Mouse (Mus musculus) c-Kit-positive CD71-positive TER-119-positive erythroid progenitor cells, embryonic 14.5 days (primary cell): ENCODE data around the gene Itga1.

Experiments
- DNase-seq: peaks from one replicate; pipeline ENCODE4 v3.0.0-alpha.2; 2013; ENCODE audit warnings: low spot score

Gene Itga1

DNA sequence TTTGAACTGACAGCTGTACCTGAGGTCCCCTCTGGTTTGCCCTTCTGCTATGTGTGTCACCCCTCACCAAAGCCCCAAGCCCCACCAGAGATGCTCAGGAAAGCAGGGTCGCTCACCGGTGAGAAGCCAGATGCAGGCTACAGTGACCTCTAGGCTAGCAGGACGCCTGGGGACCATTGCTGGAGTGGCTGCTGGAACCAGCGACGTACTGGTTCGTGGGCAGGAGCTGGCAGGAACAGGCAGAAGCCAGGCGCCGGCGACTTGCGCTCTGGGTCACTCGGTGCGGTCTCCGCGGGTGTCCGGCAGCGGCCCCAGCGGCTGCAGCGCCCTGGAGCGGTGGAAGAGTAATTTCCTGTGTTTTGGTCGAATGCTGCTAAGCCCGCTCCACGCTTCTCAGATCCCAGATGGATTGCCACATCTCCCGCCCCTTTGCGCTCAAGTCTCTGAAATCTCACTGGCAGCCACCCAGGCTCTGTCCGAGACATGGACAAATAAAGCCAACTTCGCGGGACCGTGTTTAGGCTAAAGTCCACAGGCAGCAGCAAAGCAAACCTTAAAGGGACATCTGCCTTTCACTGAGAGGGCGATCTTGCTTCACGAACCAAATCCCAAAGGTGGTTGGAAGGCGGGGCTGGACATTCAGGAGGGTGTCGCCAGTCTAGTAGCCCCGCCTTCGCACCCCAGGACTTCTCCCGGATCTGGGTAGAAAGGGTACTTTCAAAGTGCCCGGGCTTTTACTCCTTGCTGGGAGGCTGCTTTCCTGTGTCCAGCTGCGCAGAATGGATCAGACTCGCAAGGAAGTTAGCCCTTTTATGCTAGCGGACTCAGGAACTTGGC, at the start of gene Itga1, which contains the start of gene Gm49395:
Gene Itga1, minus strand, starts transcription at position 610 of the 837 bp plus-strand sequence.
Gene Gm49395, minus strand, starts transcription at position 567 of the 837 bp plus-strand sequence.
- no peak for DNase-seq

DNA sequence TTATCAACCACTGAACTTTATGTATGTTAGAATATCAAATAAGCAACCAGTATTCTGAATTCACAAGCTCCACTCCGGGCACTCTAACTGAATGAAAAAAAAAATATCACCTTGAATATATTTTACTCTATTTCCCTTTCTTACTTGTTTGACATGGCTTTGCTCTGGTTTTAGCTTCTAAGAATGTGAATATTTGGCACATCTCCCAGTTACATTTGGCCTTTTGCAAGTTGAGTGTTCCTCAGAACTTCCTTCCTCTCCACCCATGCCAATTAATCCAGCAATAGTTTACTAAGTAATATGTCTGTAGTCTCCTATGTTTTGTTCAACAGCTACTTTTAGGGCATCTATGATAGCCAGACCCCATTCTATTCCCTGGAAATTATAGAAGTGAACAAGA, 48.8 kb upstream of the Itga1 start:
- no peak for DNase-seq

DNA sequence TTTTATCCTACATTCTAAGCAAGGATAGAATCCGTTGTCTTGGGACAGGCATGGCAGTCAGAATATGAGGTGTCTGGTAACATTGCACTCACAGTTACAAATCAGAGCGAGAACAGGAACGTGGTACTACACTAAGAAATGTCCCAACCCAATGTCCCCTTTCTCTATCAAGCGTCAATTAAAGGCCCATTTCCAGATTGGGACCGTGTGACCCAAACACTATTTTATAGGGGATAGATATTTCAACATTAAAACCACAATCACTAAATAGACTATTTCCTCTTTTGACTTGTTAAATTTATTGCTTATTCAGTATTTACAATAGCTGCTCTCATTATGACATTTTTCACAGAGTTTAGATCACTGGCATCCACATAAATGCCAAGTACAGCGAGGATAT, 48.1 kb upstream of the Itga1 start:
- no peak for DNase-seq

DNA sequence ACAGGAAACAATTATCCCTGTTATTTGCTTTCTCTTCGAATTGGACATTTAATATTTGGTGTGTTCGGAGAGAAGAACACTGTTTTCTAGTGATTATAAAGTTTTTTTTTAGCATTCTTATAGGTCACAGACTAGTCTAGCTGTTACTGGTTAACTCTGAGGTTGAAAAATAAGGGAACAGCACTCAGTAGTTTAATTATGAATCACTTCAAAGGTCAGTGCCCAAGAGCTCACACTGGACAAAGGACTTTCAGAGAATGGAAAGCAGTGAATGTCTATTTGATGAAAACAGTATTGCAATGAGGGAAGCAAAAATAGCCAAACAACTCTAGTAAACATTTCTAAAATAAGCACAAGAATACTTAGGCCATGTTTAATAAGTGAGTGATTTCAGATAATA, 41.8 kb upstream of the Itga1 start:
- DNase-seq, result no peak

DNA sequence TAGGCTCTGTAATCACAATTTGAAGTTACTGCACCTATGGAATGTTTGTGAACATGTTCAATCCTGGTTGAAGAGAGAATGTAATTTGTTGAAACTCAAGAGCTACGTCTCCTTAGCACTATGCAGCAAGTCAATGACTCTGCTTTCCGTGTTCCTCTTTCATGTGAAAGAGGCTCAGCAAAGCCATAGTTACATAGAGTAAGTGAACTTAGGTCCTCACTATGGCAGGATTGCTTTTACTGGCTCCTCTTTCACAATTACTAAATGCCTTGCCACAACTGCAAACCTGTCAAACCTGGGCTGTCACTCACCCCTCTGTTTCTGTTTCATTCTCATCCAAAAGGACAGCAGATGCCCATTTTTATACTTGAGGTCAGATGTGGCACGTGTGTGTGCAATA, 40.3 kb upstream of the Itga1 start:
- no peak for DNase-seq

DNA sequence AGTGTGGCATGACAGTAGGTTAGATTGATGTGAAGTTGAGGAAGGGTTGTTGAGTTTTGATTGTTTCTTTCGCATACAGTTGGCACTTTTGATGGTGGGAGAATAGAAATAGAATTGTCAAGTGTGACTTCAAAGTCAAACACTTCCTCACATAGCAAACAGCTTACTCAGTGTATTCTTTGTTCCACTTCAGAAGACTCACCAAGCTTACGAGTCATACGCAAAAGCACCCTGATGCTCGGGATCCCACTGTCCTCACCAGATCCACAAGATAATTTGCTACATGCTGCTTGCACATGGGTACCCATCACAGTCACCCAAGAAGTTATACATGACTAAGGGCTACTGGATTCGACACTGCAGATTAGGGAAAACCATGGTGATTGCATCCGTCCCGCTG, 36.7 kb upstream of the Itga1 start:
- DNase-seq, result no peak

DNA sequence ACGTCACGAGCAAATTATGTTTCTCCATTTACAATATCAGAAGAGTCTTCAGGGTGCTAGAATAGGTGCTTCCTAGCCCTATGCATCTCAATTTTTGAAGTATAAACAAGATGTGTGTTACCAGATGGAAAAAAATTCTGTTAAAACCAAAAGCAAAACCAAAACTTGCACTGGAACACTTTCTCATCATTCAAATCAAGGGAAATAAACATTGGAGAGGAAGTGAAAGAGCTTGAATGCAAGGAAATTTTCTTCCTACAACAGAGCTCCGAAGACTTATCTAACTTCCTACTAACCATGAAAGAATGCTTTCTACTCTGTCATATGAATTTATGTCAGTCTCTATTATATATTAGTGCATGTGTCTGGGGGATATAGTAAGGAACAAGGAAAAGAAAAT, 35.0 kb upstream of the Itga1 start:
- no peak for DNase-seq

DNA sequence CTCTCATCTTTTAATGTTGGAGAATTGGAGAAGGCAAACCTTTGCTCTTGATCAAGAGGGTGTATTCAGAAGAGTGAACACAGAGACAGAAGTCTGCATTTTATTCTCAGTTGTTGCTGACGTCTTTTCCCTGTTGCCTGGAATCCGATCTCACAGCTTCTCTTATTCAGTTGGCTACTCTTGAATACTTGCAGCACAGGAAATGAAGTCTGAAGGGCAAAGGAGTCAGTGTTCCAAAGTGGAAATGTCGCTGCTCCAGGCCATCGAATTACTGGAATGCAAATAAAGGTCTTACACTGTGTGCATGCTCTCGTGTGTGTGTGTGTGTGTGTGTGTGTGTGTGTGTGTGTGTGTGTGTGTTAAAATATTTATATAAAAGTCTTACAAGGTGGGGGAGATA, 30.7 kb upstream of the Itga1 start:
- DNase-seq, result no peak

DNA sequence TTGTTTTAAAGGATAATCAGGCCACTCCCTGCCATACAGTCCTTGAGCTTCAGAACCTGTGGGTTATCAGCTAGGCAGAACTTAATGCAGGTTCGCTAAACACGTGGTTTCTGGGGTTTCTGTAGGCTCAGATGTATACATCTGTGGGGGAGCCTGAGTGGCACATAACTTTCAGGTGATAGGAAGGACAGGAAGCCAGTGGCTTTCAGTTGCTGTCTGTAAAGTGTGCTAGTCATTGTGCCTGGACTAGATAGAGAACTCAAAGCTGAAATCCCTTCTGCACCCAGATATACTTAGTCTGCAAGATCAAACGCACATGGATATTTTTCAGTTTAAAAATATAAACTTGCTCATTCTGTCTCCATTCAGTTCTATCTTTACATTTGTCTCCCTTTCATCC, 29.6 kb upstream of the Itga1 start:
- no peak for DNase-seq

DNA sequence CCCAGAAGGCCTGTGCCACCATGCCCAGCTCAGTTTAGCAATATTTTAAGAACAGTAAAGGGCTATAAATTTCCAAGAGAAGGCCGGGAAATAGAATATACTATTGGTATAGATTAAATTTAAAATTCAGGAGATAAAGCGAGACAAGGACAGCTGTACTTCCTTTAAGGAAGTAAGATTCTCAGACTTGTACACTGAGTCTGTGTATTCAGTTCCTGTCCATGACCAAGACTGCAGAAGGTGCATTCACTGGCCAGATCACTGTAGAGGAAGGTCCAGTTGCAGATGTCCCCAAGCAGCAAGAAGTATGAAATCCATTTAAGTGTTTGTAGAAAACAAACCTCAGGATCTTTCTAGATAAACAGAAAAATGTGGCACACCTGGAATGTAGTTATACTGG, 28.3 kb upstream of the Itga1 start:
- DNase-seq, result no peak

DNA sequence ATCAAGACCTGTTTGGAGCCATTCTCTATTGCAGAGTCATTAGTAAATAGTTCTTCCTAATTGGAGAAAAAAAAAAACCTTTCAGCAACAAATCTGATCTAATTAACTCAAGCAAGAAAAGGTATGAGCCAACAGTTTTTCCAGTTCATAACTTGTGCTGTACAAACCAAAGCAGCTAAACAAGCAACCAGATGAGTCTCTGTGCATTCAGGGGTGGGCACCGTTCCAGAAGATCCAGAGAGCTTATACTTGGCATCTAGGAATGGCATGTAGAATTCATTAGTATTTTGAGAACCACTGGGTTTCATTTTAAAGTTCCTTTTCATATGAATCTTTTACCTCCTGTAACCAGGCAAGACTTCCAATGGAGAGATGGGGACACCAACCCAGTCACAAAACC, 26.1 kb upstream of the Itga1 start:
- DNase-seq, result no peak

DNA sequence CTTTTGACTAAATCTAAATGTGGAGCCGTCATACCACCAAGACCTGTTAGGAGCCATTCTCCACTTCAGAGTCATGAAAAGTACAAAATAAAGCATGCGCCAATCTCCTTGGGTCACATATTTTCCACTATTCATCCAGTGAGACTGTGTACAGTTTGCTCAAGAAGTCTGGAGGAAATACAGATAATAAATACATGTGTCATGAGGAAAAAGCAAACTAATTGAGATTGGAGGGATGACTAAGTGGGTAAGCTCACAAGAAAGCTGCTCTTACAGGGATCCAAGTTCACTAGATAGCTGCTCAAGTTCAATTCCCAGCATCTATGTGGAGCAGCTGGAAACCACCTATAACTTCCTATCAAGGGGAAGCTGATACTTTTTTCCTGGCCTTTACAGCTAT, 24.8 kb upstream of the Itga1 start:
- no peak for DNase-seq

DNA sequence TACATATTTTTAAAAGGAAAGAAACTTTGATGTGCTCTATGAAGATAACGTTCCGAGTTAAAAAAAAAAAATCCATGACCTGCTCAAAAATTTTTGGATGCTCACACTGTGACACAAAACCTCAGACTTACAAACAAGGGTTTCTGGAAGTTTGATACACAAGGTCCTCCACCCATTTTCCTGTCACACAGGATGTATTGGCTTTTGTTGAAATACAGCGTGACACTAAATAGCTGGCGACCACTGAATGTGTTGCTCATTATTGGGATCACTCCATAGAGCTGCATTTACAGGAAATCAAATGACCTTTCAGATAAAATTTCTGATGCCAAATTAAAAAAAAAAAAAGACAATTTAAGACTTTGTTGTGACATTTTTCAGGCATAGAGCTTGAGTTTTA, 23.4 kb upstream of the Itga1 start:
- DNase-seq, result no peak

DNA sequence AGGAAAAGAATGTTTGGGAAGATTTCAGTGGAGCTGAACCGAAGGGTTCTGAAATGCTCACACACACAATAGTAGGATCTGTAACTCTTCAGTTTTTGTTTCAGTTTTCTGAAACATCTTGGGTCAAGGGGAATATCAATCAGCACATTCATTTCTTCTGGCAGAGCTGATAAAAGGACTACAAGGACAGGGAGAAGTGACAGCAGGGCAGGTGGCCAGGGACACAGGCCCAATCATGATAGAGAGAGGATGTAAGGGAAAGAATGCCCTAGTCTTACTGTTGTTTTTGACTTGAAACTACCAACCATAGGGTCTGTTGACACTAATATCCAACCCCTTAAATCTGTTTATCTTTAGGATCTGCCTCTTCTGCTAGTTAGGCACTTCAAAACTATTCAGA, 22.8 kb upstream of the Itga1 start:
- DNase-seq, result no peak

DNA sequence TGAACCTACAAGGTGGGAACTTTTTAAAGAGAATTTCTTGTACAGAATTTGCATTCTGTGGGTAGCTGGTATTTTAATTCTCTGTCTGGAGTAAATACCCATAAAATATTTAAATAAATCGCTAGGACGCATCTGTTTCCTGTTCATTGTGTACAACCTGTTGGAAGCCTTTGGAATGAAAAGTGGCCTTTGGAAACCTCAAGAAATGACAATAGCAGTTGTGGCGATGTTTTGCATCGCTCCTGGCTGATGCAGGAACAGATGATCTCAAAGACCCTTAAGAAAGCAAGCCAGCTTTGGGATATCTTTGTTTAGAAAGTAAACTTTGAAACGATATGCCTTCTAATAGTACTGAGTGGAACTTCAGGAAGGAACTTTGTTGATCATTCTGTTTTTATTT, 17.0 kb upstream of the Itga1 start:
- no peak for DNase-seq

DNA sequence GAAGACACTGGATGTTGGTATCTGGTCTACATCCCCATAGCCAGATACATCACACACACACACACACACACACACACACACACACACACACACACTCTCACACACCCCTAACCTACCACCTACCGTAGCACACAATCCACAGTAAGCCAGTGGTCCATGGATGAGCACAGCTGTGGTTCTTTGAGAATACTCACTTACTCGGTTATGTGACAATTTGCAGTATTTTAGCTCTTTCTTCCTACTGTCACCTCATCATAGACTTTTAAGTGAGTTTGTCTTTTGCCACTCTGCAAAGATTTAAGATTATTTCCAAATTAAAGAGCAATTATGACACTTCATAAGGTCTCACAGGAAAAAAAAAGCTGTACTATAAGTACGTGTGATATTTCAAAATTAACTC, 16.4 kb upstream of the Itga1 start:
- DNase-seq, result no peak

DNA sequence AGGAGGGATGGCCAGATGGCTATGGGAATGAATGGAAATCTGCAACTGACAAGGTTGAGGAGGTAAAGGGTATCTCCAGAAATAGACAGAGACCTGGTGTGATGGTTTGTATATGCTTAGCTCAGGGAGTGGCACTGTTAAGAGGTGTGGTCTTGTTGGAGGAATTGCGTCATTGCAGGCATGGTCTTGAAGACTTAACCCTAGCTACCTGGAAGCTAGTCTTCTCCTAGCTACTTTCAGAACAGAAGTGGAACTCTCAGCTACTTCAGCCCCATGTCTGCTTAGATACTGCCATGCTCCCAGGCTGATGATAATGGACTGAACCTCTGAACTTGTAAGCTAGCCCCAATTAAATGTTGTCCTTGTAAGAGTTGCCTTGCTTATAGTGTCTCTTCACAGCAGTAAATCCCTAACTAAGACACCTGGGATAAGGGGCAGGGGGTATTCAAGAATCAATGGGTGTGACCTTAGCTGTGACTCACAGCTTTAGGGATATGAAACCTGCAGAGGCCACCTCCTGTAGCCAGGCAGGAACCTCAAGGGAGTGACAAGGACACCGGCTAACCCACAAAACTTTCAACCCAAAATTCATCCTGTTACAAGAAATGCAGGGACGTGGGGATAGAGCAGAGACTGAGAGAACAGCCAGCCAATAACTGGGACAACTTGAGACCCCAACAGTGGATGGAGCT, 15.3 kb upstream of the Itga1 start:
- no peak for DNase-seq

DNA sequence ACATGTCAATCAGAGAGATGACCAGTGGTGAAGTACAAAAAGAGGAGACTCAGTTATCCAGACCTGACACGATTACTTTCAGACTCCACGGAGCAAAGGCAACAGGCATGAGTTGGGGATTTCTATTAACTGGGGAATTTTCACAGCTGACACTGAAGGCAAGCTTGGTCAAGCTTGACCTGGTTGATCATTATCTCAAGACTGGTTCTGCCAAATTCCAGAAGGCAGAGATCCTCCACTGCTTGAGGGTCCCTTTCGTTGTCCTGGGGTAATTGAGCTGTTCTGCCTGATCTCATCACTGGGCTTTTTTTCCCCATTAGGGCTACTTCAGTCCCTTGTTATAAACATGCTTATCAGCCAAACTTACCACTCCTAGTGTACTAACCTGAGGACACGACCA, 7.9 kb upstream of the Itga1 start:
- DNase-seq, result no peak

DNA sequence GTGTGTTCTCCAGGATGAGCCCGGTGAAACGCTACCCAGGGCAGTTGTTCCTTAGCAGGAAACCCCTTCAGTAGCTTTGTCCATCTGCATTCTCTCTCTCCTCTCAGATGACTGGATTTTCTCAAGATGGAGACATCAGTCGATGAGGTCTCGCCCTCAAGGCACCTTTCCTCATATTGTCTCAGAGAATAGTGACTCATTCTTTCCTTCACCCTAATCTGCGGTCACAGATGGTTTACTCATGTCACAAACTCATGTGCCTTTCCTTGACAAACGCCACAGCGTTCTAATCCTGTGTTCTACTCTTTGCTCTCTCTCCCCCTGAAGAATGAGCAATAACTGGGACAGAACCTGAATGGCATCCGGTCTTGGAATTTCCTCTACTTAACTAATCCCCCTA, 5.7 kb upstream of the Itga1 start:
- DNase-seq, result no peak

DNA sequence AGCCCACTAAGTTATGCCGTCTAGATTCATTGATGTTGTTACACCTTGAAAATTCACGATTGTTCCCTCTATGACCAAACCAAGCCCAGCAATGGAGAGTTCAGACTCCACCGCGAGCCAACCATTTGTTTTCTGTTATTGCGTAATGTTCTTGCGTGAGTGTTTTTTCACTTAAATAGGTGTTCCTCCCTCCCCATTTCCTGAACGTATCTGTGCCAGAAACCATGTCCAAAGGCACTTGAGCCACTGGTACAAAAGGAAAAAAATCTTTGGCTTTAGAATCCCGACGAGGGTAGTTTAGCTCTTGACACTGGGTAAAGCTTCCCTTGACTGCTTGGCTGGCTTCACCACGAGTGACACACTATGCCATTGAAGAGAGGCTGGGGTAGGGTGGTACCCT, 4.4 kb upstream of the Itga1 start:
- DNase-seq, result no peak

DNA sequence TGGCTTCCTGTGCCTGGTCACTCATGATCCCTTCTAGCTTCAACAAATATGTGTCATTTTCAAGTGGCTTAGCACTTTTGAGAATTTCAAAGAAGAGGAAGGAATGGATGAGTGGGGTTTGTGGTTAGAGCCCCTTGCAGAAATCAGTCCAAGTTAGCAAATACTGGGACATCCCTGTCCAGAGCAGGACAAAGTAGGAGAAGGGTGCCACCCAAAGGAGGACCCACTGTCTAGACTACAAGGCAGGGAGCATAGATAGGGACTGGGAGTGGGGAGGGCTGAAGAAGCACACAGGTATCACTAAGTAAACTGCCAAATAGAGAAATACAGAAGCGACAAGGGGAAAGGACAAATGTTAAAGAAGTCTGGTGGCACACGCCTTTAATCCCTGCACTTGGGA, 990 bp upstream of the Itga1 start:
- DNase-seq, result no peak

DNA sequence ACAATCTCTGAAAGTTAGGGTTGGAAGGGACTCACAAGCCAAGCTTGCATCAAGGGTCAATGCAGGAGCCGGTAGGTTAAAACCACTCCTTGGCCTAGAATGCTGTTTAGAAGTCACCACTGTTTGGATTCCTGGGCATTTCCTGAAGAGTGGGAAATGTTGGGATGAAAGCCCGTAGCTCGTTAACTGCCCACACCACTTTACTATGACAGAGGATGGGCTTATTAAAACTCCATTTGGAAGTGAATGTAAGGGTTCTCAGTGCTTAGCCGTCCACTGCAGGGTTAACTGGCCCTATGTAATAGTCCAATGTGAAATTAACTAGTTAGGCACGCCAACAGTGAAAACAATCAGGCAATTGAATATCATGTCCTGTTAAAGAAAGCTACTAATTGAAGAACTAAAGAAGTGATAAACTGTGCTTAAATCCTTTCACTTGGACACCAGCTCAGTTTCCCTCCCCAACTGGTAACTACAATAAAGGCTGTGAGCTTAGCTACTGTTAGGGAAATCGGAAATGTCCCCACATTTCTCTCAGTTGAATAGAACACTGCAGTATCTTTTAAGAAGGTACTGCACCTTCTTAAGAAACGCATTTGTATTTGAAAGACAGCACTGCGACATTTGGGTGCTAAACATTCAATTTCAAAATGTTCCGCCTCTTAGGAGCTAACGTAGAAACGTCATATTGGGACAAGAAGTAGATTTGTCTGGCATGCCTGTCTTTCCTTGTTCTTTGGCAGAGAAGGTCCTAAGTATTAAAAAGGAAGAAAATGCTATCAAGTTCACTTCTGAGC, 1.2 kb downstream of the Itga1 start:
- DNase-seq, result no peak

DNA sequence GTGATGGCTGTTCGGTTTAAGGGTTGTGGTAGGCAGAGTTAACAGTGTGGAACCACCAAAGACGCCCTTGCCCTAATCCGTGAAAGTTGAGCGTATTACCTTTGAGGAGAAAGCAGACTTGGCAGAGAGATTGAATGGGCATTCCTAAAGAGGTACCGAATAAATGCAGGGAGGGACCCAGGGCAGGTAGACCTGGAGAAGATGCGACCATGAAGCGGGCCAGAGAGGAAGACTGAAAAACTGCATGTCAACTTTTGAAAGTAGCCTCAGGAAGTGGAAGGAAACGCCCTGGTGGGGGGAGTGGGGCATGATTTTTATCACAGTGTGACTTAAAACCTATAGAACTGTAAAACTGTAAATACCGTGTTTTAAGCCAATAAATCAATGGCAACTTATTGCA, 2.4 kb downstream of the Itga1 start:
- DNase-seq, result no peak
